Mouse (Mus musculus) yolk sac, embryonic 10.5 days (tissue): ENCODE measurements around the gene Apeh.
A peak's percentile ranks its signal among the peaks of the same experiment; 100 is the strongest.

Experiments used
- DNase-seq: peaks from one replicate; pipeline ENCODE4 v3.0.0-alpha.2; 2017; ENCODE audit warnings: low spot score

The Apeh gene

GRCm38 (mm10) chr9:108080168-108080567 is 14.2 kb downstream of the Apeh start, which contains the start of gene Mst1:
Mst1 (plus strand) TSS chr9:108080436.
- DNase-seq, result no peak

GRCm38 (mm10) chr9:108073141-108073930 is 21.1 kb downstream of the Apeh start:
- DNase-seq, result no peak

GRCm38 (mm10) chr9:108072481-108072924 is 21.9 kb downstream of the Apeh start:
- no peak for DNase-seq

GRCm38 (mm10) chr9:108071801-108072200 is 22.6 kb downstream of the Apeh start:
- DNase-seq, result no peak

GRCm38 (mm10) chr9:108069529-108069928 is 24.9 kb downstream of the Apeh start:
- no peak for DNase-seq

- no peak for DNase-seq
Observed at GRCm38 (mm10) chr9:108069007-108069406, 25.4 kb downstream of the Apeh start.

GRCm38 (mm10) chr9:108067900-108068299 is 26.5 kb downstream of the Apeh start:
- DNase-seq, result peak; percentile 78

- DNase-seq, result no peak
Observed at GRCm38 (mm10) chr9:108067199-108067598, 27.2 kb downstream of the Apeh start.

GRCm38 (mm10) chr9:108065491-108066011 is 28.9 kb downstream of the Apeh start:
- DNase-seq, result no peak

GRCm38 (mm10) chr9:108063361-108063760 is 31.0 kb downstream of the Apeh start:
- no peak for DNase-seq

- DNase-seq, result no peak
Observed at GRCm38 (mm10) chr9:108062142-108062541, 32.3 kb downstream of the Apeh start.

- no peak for DNase-seq
Observed at GRCm38 (mm10) chr9:108058291-108058690, 36.1 kb downstream of the Apeh start.

- no peak for DNase-seq
Observed at GRCm38 (mm10) chr9:108057262-108057562, 37.2 kb downstream of the Apeh start.

- DNase-seq, result no peak
Observed at GRCm38 (mm10) chr9:108056361-108057261, 37.8 kb downstream of the Apeh start.

GRCm38 (mm10) chr9:108055661-108056237 is 38.7 kb downstream of the Apeh start:
- no peak for DNase-seq

GRCm38 (mm10) chr9:108055061-108055460 is 39.3 kb downstream of the Apeh start:
- DNase-seq, result no peak

GRCm38 (mm10) chr9:108054331-108055040 is 39.9 kb downstream of the Apeh start:
- no peak for DNase-seq

GRCm38 (mm10) chr9:108053665-108054225 is 40.7 kb downstream of the Apeh start:
- no peak for DNase-seq

GRCm38 (mm10) chr9:108052885-108053664 is 41.3 kb downstream of the Apeh start, which contains the start of gene Amigo3:
Amigo3 (plus strand) TSS chr9:108053159.
- DNase-seq, result peak; percentile 94

GRCm38 (mm10) chr9:108052411-108052810 is 42.0 kb downstream of the Apeh start:
- DNase-seq, result no peak

GRCm38 (mm10) chr9:108051931-108052220 is 42.5 kb downstream of the Apeh start:
- DNase-seq, result no peak
